Comparison of ENCODE assay signal across 27 mouse cellular contexts in the genomic region with DNA sequence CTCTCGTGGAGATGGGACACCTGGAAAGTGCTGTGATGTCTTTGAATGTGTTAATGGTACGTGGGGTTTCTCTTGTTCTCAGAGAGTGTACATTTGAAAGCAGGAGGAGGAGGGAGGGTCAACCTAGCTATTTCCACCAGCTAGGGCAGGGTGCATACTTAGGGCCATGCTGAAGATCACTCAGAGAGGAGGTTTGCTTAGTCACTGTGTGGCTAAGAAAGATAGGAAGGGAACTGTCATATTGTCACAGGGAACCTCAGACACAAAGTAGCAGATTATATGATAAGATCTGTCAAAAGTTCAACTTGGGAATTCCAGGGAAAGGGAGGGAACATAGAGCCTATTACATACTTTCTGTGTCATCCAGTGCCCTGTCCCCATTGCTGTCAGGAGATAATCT.
A peak's percentile ranks its signal among the peaks of the same experiment; 100 is the strongest.
DNase-seq lines count a peak whose midpoint lies in the region; ATAC-seq and TF ChIP-seq lines count a peak whose summit lies in the region.
"Had no signal": no experiment of that assay in that cellular context is flagged by ENCODE, and none has a peak within 500 bp of the region (broad histone marks: within the 10 kb centered on the region; RNA-seq: fewer than 3 reads in every experiment).

No protein-coding gene starts in this region.

- H3K27ac ChIP-seq in heart, embryonic 12.5 days (ENCODE audit: poor library complexity, severe bottlenecking): no peak overlapping the region
- peak overlapping the region; percentile 78 for H3K27ac ChIP-seq in liver, embryonic 12.5 days
- H3K27ac ChIP-seq in thymus, adult 2 months (ENCODE audit: control insufficient read depth, insufficient read depth, low read length): no peak overlapping the region
- H3K27ac ChIP-seq: embryonic facial prominence, embryonic 13.5 days; forebrain, embryonic 12.5 days; heart, adult 2 months; hindbrain, embryonic 15.5 days; layer of hippocampus, adult 2 months; limb, embryonic 12.5 days; midbrain, embryonic 10.5 days had no signal

- H3K36me3 ChIP-seq in heart, embryonic 12.5 days: peaks cover 3% of the 10 kb centered on the region; the same call in 1 of the 2 replicates
- H3K36me3 ChIP-seq in liver, embryonic 12.5 days: no peaks in the 10 kb centered on the region
- no peaks in the 10 kb centered on the region for H3K36me3 ChIP-seq in thymus, adult 2 months (ENCODE audit: control insufficient read depth, insufficient read depth, low read length)

- H3K9ac ChIP-seq in heart, embryonic 12.5 days: no peak overlapping the region
- H3K9ac ChIP-seq in liver, embryonic 12.5 days: peak overlapping the region; percentile 28; the same call in 1 of the 2 replicates
- H3K9ac ChIP-seq: embryonic facial prominence, embryonic 13.5 days; forebrain, embryonic 12.5 days; hindbrain, embryonic 15.5 days; limb, embryonic 12.5 days had no signal

- no peaks in the 10 kb centered on the region for H3K9me3 ChIP-seq in heart, embryonic 12.5 days (replicated peaks)
- H3K9me3 ChIP-seq in liver, embryonic 12.5 days (replicated peaks): no peaks in the 10 kb centered on the region
- H3K9me3 ChIP-seq: embryonic facial prominence, embryonic 13.5 days; forebrain, embryonic 12.5 days; hindbrain, embryonic 15.5 days; limb, embryonic 12.5 days; midbrain, embryonic 10.5 days had no signal

- peak; percentile 81; the same call in 1 of the 2 replicates for ATAC-seq in heart, embryonic 12.5 days (ENCODE audit: insufficient number of reproducible peaks, low FRiP score)
- peak; percentile 97 for ATAC-seq in liver, embryonic 12.5 days
- ATAC-seq in megakaryocyte progenitor cell, adult 5-6 weeks (replicated peaks; ENCODE audit: poor library complexity): peak; percentile 65
- ATAC-seq: activated CD4-positive, CD25-positive, alpha-beta regulatory T cell, adult 4 months; CD4-positive, CD25-positive, alpha-beta regulatory T cell, adult 4 months had no signal

- no peak for DNase-seq in heart, postnatal 36 days
- peak; percentile 20 for DNase-seq in c-Kit-positive CD71-negative TER-119-negative erythroid progenitor cells, embryonic 14.5 days (ENCODE audit: low read depth)
- no peak for DNase-seq in kidney, postnatal 10 days
- no peak for DNase-seq in thymus, adult 2 months
- no peak for DNase-seq in urinary bladder, postnatal 10 days (ENCODE audit: low spot score)
- DNase-seq: adrenal gland, postnatal 10 days; cerebellum, postnatal 14 days; embryo, embryonic 11 days; gastrocnemius, postnatal 36 days; kidney, adult 2 months; kidney, postnatal 25 days; lung, adult 2 months; right cerebral cortex, adult 18-20 months; right cerebral cortex, postnatal 4 days had no signal

- 82% methylated on average over 2 of the region's 2 CpGs for WGBS in heart, embryonic 12.5 days
- WGBS in liver, embryonic 12.5 days (ENCODE audit: insufficient replicate concordance): 30% methylated on average over 2 of the region's 2 CpGs
- WGBS in thymus, adult 2 months: 31% methylated on average over 2 of the region's 2 CpGs

- H3K4me1 ChIP-seq in heart, embryonic 12.5 days (replicated peaks): peaks cover 16% of the 10 kb centered on the region
- H3K4me1 ChIP-seq in liver, embryonic 12.5 days: peaks cover 44% of the 10 kb centered on the region
- no peaks in the 10 kb centered on the region; the same call in 1 of the 2 replicates for H3K4me1 ChIP-seq in thymus, adult 2 months (replicated peaks; ENCODE audit: control insufficient read depth, insufficient read depth, low read length)
- H3K4me1 ChIP-seq: forebrain, embryonic 12.5 days had no signal

- TF ChIP-seq CTCF in thymus, adult 2 months (IDR thresholded peaks at IDR 0.05; ENCODE audit: borderline replicate concordance, control insufficient read depth, extremely low read depth, insufficient read depth, low read length, poor library complexity): no peak

- no peak overlapping the region for H3K4me2 ChIP-seq in heart, embryonic 12.5 days
- peak overlapping the region; percentile 45 for H3K4me2 ChIP-seq in liver, embryonic 12.5 days
- H3K4me2 ChIP-seq: embryonic facial prominence, embryonic 13.5 days; forebrain, embryonic 12.5 days; hindbrain, embryonic 15.5 days; limb, embryonic 12.5 days had no signal

- peaks cover 6% of the 10 kb centered on the region; the same call in 1 of the 2 replicates for H3K27me3 ChIP-seq in heart, embryonic 12.5 days (replicated peaks)
- no peaks in the 10 kb centered on the region for H3K27me3 ChIP-seq in liver, embryonic 12.5 days (replicated peaks)
- no peaks in the 10 kb centered on the region for H3K27me3 ChIP-seq in thymus, adult 2 months (ENCODE audit: control insufficient read depth, insufficient read depth, low read length)
- H3K27me3 ChIP-seq: embryonic facial prominence, embryonic 13.5 days; forebrain, embryonic 12.5 days; hindbrain, embryonic 15.5 days; limb, embryonic 12.5 days had no signal

- intact Hi-C loops in heart, postnatal 36 days (cut with DNase I): loop anchor here (5.0 kb wide), 1 partner anchor 149 kb away; no protein-coding TSS in a partner anchor

- H3K4me3 ChIP-seq in heart, embryonic 12.5 days: no peak overlapping the region
- no peak overlapping the region for H3K4me3 ChIP-seq in liver, embryonic 12.5 days
- H3K4me3 ChIP-seq in thymus, adult 2 months (ENCODE audit: control insufficient read depth, insufficient read depth, low read length): no peak overlapping the region
- H3K4me3 ChIP-seq: embryonic facial prominence, embryonic 13.5 days; erythroblast, embryonic 14.5 days; forebrain, embryonic 12.5 days; heart, adult 2 months; hindbrain, embryonic 15.5 days; layer of hippocampus, adult 2 months; limb, embryonic 12.5 days; midbrain, embryonic 10.5 days had no signal

- TF ChIP-seq POLR2A in thymus, adult 2 months (IDR thresholded peaks at IDR 0.05; ENCODE audit: control insufficient read depth, extremely low read depth, insufficient read depth, low read length, poor library complexity): no peak
